In genomic region chr4:129672878-129673449, GRCm38 (mm10) we compare ENCODE assay signal across 1 mouse cellular context.
TF ChIP-seq lines count a peak whose summit lies in the region.

No protein-coding gene starts in this region.

TF ChIP-seq in C2C12, 6 proteins besides CTCF, POLR2A, EP300 and RAD21 (continued from another document):
- TF ChIP-seq MYOD1 (IDR thresholded peaks at IDR 0.05; ENCODE audit: control insufficient read depth, insufficient read length, low read depth) = no peak
